Mouse (Mus musculus) CH12.LX (cell line): Measurements from ENCODE around the gene Ankrd33.

Experiments used
- CTCF ChIP-seq, 2 experiments: IDR thresholded peaks in 1 of 2; conservative IDR thresholded peaks in 1 of 2; 2 replicates each; pipeline ENCODE4 v1.5.1; 2011 to 2012; ENCODE audit warnings: low read depth in 2 of 2, low read length in 2 of 2, improper control_type of control experiment in 1 of 2, inconsistent platforms in 1 of 2, mild to moderate bottlenecking in 1 of 2, moderate library complexity in 1 of 2
- GABPA ChIP-seq: IDR thresholded peaks from 2 replicates; pipeline ENCODE4 v1.6.1; 2012; ENCODE audit warnings: low read depth, low read length, improper control_type of control experiment, inconsistent platforms; ENCODE audit not compliant: insufficient replicate concordance
- IRF4 ChIP-seq: IDR thresholded peaks from 2 replicates; pipeline ENCODE4 v1.6.1; 2014; ENCODE audit warnings: low read depth, mild to moderate bottlenecking, inconsistent platforms, low read length, improper control_type of control experiment
- MAX ChIP-seq: IDR thresholded peaks from 2 replicates; pipeline ENCODE4 v1.6.1; 2011; ENCODE audit warnings: low read length, improper control_type of control experiment
- POLR2A ChIP-seq: IDR thresholded peaks from 2 replicates; pipeline ENCODE4 v1.6.1; 2011; ENCODE audit warnings: low read depth, mild to moderate bottlenecking, improper control_type of control experiment, low read length
- ZNF384 ChIP-seq: IDR thresholded peaks from 2 replicates; pipeline ENCODE4 v1.6.1; 2012; ENCODE audit warnings: low read depth, low read length, improper control_type of control experiment, inconsistent platforms

- no peak for TF ChIP-seq IRF4
- no peak for TF ChIP-seq POLR2A
- TF ChIP-seq CTCF (conservative IDR thresholded peaks at IDR 0.05 in 1 of 2, IDR thresholded peaks at IDR 0.05 in 1 of 2; ENCODE audit: low read depth in 2 of 2, low read length in 2 of 2) = no peak
- TF ChIP-seq MAX = no peak
- TF ChIP-seq GABPA = no peak
- TF ChIP-seq ZNF384 = no peak
These were observed 25.0 kb downstream of the Ankrd33 start for GRCm38 (mm10) chr15:101140587-101140986.
